Mouse (Mus musculus): ENCODE results near the gene Gnpat. TPM values are rescaled to one million over a fixed set of nuclear protein-coding genes. Genes with fewer than 3 reads are reported as not detected.

Gnpat gene
- polyA plus RNA-seq (2016; fragmentation: Nextera tagmentation; extraction: Ambion mirVana), result 149 and 156 TPM in 2 replicates

DNA sequence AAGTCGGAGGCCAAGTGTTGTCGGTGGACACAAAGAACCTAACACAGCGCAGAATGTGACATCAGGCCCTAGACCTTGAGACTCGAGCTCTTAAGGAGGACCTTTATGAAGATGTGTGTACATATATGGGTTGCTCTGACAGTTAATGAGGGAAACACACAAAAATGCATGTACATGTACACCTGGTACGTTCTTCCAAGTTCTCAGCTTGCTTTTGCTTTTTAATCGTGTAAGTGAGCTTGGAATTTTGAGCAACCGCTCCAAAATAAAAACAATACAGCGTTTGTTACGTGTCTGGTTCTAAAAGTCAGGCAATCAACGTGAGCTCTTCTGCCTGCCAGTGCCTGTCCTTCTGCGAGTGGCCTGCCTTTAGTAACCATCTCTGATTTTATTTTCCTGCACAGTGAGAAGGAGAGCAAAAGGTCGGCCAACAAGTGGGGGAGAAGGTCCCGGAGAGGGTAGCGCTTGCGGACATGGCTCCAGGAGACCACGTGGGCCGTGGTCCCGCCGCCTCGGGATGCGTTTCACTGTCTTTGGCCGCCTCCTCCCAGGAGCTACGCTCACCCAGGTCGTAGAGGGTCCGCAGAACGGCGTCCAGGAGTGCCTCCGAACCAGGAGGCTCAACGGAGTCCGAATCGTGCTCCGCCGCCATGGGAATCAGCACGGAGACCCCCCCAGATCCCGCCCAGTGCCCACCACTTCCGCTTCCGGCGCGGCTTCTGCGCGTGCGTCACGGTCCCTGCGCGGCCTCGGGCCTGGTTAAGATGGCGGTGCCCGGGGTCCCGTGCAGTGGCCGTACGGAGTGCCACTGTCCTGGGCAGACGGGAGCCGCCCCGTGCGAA is at the start of gene Gnpat, which contains the start of gene 2810004N23Rik:
Gene Gnpat, plus strand, starts transcription at position 713 of the 842 bp plus-strand sequence.
Gene 2810004N23Rik, minus strand, starts transcription at position 800 of the 842 bp plus-strand sequence.
- Histone ChIP-seq H3K9me3 (replicated peaks) (no peaks in the 10 kb centered on the region), H3K4me1 (peaks cover 27% of the 10 kb centered on the region), H3K27me3 (ENCODE audit: low read depth, poor library complexity, severe bottlenecking) (no peaks in the 10 kb centered on the region), H3K4me3 (peak within 1 kb of the TSS; percentile 93), H3K27ac (replicated peaks) (peak within 1 kb of the TSS; percentile 98), H3K36me3 (peaks cover 55% of the 10 kb centered on the region)
- peak; percentile 96 for DNase-seq (ENCODE audit: low spot score)
- 2% methylated on average over 55 of the region's 55 CpGs for WGBS

DNA sequence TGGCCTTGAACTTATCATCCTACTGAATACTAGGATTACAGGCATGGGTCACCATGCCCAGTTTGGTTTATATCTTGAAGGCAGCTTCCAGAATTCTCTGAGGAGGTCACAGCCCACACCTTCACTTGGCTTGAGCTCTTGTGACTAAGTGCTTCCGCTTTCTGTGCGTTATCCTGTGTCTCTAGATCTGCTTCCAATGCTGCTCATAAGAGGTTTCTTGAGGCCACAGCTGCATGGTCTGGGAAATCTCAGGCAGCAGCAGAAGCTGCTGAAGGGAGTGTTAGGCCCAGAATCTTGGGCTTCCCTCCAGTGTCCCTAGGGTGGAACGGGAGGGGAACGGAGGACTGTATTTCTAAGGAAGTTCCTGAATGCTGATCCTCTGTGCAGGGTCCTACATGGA is 49.5 kb upstream of the Gnpat start:
- no peak overlapping the region for H3K4me3 ChIP-seq
- H3K27me3 ChIP-seq (ENCODE audit: low read depth, poor library complexity, severe bottlenecking), result no peaks in the 10 kb centered on the region
- peaks cover 19% of the 10 kb centered on the region for H3K9me3 ChIP-seq (replicated peaks)
- no peak overlapping the region for H3K27ac ChIP-seq (replicated peaks)
- no peak for DNase-seq (ENCODE audit: low spot score)
- H3K4me1 ChIP-seq, result peaks cover 16% of the 10 kb centered on the region
- H3K36me3 ChIP-seq, result peaks cover 2% of the 10 kb centered on the region; the same call in 1 of the 2 replicates
- WGBS, result 97% methylated on average over 4 of the region's 4 CpGs

DNA sequence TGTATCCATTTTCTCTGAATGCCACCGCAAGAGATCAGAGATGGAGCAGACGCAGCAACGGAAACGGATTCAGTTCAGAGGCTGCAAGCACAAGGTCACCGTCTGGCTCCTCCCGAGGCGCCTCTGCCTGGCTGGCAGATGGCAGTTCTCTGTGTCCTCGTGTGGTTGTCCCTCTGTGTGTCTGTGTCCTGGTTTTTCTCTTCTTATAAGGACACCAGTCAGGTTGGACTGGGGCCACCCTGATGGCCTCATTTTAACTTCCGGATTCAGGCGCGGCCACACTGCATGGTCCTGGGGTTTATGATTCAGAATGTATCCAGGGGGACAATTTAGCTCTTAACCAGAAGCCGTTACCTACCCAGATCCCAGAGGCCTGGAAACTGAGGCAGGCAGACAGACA is 47.0 kb upstream of the Gnpat start:
- Histone ChIP-seq H3K4me1 (peaks cover 5% of the 10 kb centered on the region), H3K4me3 (no peak overlapping the region), H3K27ac (replicated peaks) (no peak overlapping the region), H3K9me3 (replicated peaks) (peaks cover 19% of the 10 kb centered on the region), H3K36me3 (peaks cover 2% of the 10 kb centered on the region; the same call in 1 of the 2 replicates), H3K27me3 (ENCODE audit: low read depth, poor library complexity, severe bottlenecking) (no peaks in the 10 kb centered on the region)
- 95% methylated on average over 12 of the region's 12 CpGs for WGBS
- DNase-seq (ENCODE audit: low spot score), result no peak

- Histone ChIP-seq H3K4me3 (no peak overlapping the region), H3K36me3 (peaks cover 2% of the 10 kb centered on the region; the same call in 1 of the 2 replicates), H3K27ac (replicated peaks) (no peak overlapping the region), H3K27me3 (ENCODE audit: low read depth, poor library complexity, severe bottlenecking) (no peaks in the 10 kb centered on the region), H3K4me1 (no peaks in the 10 kb centered on the region), H3K9me3 (replicated peaks) (peaks cover 19% of the 10 kb centered on the region)
- WGBS, result 95% methylated on average over 11 of the region's 11 CpGs
- no peak for DNase-seq (ENCODE audit: low spot score)
These were observed 46.0 kb upstream of the Gnpat start for GRCm38 (mm10) chr8:124816866-124817265.

- Histone ChIP-seq H3K4me3 (no peak overlapping the region), H3K9me3 (replicated peaks) (peaks cover 19% of the 10 kb centered on the region), H3K4me1 (no peaks in the 10 kb centered on the region), H3K36me3 (peaks cover 2% of the 10 kb centered on the region; the same call in 1 of the 2 replicates), H3K27me3 (ENCODE audit: low read depth, poor library complexity, severe bottlenecking) (no peaks in the 10 kb centered on the region), H3K27ac (replicated peaks) (no peak overlapping the region)
- no peak for DNase-seq (ENCODE audit: low spot score)
- WGBS, result 93% methylated on average over 3 of the region's 3 CpGs
These were observed 45.5 kb upstream of the Gnpat start for GRCm38 (mm10) chr8:124817361-124817760.

- no peak for DNase-seq (ENCODE audit: low spot score)
- no peak overlapping the region for H3K27ac ChIP-seq (replicated peaks)
- WGBS, result 77% methylated on average over 6 of the region's 6 CpGs
- H3K4me1 ChIP-seq, result no peaks in the 10 kb centered on the region
- H3K36me3 ChIP-seq, result peaks cover 6% of the 10 kb centered on the region; the same call in 1 of the 2 replicates
- H3K4me3 ChIP-seq, result no peak overlapping the region
- peaks cover 19% of the 10 kb centered on the region for H3K9me3 ChIP-seq (replicated peaks)
- no peaks in the 10 kb centered on the region for H3K27me3 ChIP-seq (ENCODE audit: low read depth, poor library complexity, severe bottlenecking)
These were observed 43.2 kb upstream of the Gnpat start for GRCm38 (mm10) chr8:124819612-124820115.

GRCm38 (mm10) chr8:124820125-124820524 is 42.7 kb upstream of the Gnpat start:
- no peak overlapping the region for H3K27ac ChIP-seq (replicated peaks)
- no peak for DNase-seq (ENCODE audit: low spot score)
- no peaks in the 10 kb centered on the region for H3K27me3 ChIP-seq (ENCODE audit: low read depth, poor library complexity, severe bottlenecking)
- H3K4me3 ChIP-seq, result no peak overlapping the region
- peaks cover 6% of the 10 kb centered on the region; the same call in 1 of the 2 replicates for H3K36me3 ChIP-seq
- H3K4me1 ChIP-seq, result no peaks in the 10 kb centered on the region
- peaks cover 19% of the 10 kb centered on the region for H3K9me3 ChIP-seq (replicated peaks)
- 75% methylated on average over 11 of the region's 11 CpGs for WGBS

GRCm38 (mm10) chr8:124823497-124823896 is 39.3 kb upstream of the Gnpat start:
- Histone ChIP-seq H3K36me3 (peaks cover 4% of the 10 kb centered on the region; the same call in 1 of the 2 replicates), H3K4me1 (peaks cover 8% of the 10 kb centered on the region), H3K9me3 (replicated peaks) (no peaks in the 10 kb centered on the region), H3K27me3 (ENCODE audit: low read depth, poor library complexity, severe bottlenecking) (peaks cover 19% of the 10 kb centered on the region), H3K27ac (replicated peaks) (no peak overlapping the region), H3K4me3 (no peak overlapping the region)
- no peak for DNase-seq (ENCODE audit: low spot score)
- WGBS, result 74% methylated on average over 6 of the region's 6 CpGs

DNA sequence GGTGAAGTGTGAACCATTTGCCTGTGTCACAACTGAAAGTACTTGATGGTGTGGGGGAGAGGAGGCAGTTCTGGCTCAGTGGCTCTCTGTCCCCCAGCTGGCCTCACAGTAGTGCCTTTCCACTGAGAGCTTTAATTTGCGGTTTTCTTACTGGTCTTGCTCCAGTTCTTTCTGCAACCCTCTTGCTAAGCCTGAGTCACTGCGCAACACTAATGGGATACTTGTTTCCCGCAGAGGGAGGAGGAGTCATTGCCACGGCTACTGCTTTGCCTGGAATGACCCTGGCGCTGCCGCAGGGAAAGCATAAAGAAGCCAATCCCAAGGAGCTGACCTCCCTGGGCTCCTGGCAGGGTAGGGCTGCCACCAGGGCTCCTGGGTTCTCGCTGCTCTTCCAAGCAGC is 36.2 kb upstream of the Gnpat start:
- no peak for DNase-seq (ENCODE audit: low spot score)
- Histone ChIP-seq H3K27me3 (ENCODE audit: low read depth, poor library complexity, severe bottlenecking) (peaks cover 24% of the 10 kb centered on the region), H3K4me1 (peaks cover 8% of the 10 kb centered on the region), H3K4me3 (no peak overlapping the region), H3K27ac (replicated peaks) (no peak overlapping the region), H3K36me3 (peaks cover 4% of the 10 kb centered on the region; the same call in 1 of the 2 replicates), H3K9me3 (replicated peaks) (no peaks in the 10 kb centered on the region)
- WGBS, result 22% methylated on average over 7 of the region's 7 CpGs

DNA sequence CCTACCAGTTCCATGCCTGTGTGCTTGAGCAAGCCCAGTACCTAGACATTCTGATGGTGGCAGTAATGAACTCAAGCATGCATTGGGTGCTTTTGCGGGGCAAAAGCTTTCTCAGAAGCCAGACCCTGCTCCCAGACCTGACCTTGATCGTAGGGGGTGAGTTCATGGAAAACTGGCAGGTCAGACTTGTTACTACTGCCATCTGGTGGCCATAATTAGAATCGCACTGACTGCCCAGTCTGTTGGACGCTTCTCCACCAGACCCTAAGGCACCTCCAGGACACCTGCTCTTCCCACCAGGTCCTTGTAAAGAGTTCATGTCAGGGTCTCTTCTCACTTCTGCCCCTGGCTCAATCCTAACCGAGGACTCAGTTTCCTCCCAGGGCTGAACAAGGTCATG is 35.4 kb upstream of the Gnpat start:
- Histone ChIP-seq H3K9me3 (replicated peaks) (no peaks in the 10 kb centered on the region), H3K27me3 (ENCODE audit: low read depth, poor library complexity, severe bottlenecking) (peaks cover 24% of the 10 kb centered on the region), H3K4me3 (no peak overlapping the region), H3K27ac (replicated peaks) (no peak overlapping the region), H3K4me1 (peaks cover 8% of the 10 kb centered on the region), H3K36me3 (peaks cover 4% of the 10 kb centered on the region; the same call in 1 of the 2 replicates)
- WGBS, result 8% methylated on average over 5 of the region's 5 CpGs
- DNase-seq (ENCODE audit: low spot score), result peak; percentile 66

DNA sequence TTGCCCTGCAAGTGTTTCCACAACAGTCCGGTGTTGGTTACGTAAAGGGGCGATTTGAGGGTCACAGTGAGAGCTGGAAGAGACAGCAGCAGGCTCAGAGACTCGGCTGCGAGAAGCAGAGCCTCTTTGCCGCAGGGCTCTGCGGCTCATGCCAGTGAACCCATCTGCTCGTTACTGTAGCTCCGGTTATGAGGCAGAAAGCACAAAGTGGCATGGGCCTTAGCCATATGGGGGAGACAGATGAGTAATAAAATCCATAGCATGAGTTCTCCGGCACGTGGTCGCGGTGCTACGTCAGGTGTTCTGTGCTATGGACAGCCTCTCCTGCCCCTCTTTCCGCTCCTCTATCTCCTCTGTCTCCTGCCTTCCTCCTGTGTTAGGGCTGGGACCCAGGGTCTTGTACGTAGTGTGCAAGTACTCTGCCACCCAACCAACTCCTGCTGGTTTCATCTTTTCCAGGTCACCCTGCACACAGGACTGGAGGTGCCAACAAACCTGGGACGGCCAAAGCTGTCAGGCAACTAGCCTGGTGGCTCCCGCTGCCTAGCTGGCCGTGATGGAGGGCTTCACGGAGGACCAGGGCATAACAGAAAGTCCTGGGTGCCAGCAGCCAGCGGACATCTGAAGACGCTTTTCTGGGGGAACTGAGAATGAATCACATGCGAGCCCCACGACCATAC is 34.1 kb upstream of the Gnpat start:
- no peak for DNase-seq (ENCODE audit: low spot score)
- Histone ChIP-seq H3K4me3 (no peak overlapping the region), H3K36me3 (no peaks in the 10 kb centered on the region), H3K27me3 (ENCODE audit: low read depth, poor library complexity, severe bottlenecking) (peaks cover 24% of the 10 kb centered on the region), H3K4me1 (peaks cover 8% of the 10 kb centered on the region), H3K9me3 (replicated peaks) (no peaks in the 10 kb centered on the region), H3K27ac (replicated peaks) (no peak overlapping the region)
- 87% methylated on average over 24 of the region's 24 CpGs for WGBS

DNA sequence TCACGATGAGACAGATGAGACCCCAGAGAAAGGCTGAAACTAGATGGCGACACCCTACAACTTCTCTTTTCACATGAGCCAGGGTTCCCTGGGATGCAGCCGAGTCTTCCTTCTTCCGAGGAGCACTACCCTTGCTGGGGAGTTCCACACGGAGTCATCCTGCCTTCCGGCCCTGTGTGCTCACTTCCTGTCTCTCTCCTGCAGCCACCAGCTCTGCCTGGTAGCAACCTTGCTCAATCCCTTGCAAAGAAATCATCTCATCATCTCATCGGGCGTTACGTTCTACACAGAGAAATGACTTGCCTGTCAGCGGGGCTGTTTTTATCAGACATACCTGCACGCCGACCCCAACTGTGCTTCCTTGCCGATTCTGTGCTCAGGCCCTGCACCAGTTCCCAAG is 32.8 kb upstream of the Gnpat start:
- peaks cover 24% of the 10 kb centered on the region for H3K27me3 ChIP-seq (ENCODE audit: low read depth, poor library complexity, severe bottlenecking)
- no peak for DNase-seq (ENCODE audit: low spot score)
- H3K4me3 ChIP-seq, result no peak overlapping the region
- 79% methylated on average over 13 of the region's 13 CpGs for WGBS
- no peak overlapping the region for H3K27ac ChIP-seq (replicated peaks)
- peaks cover 12% of the 10 kb centered on the region for H3K4me1 ChIP-seq
- H3K36me3 ChIP-seq, result no peaks in the 10 kb centered on the region
- H3K9me3 ChIP-seq (replicated peaks), result no peaks in the 10 kb centered on the region
